Mouse (Mus musculus): ENCODE results near the gene Ppp2ca.

- no peak for TF ChIP-seq POU5F1 (IDR thresholded peaks at IDR 0.05; ENCODE audit: borderline replicate concordance, low read length)
- TF ChIP-seq CTCF (conservative IDR thresholded peaks at IDR 0.05; ENCODE audit: low read length), result no peak
- no peak for TF ChIP-seq NANOG (IDR thresholded peaks at IDR 0.05; ENCODE audit: borderline replicate concordance, low read length)
These were observed 17.8 kb upstream of the Ppp2ca start for GRCm38 (mm10) chr11:52080656-52081055.
